Mouse (Mus musculus) megakaryocyte, embryonic 14.5 days (primary cell): Measurements from ENCODE around the gene Plekhh1.

ENCODE experiments used
- FLI1 ChIP-seq: IDR thresholded peaks from 2 replicates; pipeline ENCODE4 v1.6.1; 2012; ENCODE audit warnings: low read length, inconsistent platforms, mixed read lengths
- GATA1 ChIP-seq: IDR thresholded peaks from 3 replicates; pipeline ENCODE4 v1.6.1; 2012; ENCODE audit warnings: mixed read lengths, low read length, inconsistent platforms, borderline replicate concordance

- TF ChIP-seq GATA1 (no peak), FLI1 (no peak)
Measured at GRCm38 (mm10) chr12:78996711-78997110, 32.3 kb upstream of the Plekhh1 start.
